Mouse (Mus musculus) kidney, postnatal 36 days (tissue): ENCODE measurements around the gene Pnma1.
A peak's percentile ranks its signal among the peaks of the same experiment; 100 is the strongest.

Experiments used
- DNase-seq, 2 experiments: peaks; one replicate each; pipeline ENCODE4 v3.0.0; 2021 to 2022; ENCODE audit warnings: mixed read lengths in 2 of 2

The Pnma1 gene

DNA sequence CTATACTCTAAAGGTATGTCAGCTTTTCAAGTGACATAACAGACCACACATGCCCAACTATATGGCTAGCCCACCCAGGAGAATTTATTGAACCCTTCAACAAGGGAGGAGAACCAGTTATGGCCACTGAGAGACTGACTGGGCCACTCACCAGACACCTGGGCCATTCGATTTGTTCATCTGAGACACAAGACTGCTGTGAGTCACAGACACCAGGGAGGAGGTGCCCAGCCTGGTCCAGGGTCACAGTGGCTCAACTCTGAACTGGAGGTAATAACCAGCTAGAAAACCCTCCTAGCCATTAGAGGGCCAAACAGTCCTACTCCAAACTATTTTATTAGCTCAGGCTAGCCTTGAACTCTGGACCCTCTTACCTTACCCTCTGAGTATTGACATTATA, 29.8 kb upstream of the Pnma1 start:
- no peak for DNase-seq

- DNase-seq: no peak
These were observed 28.8 kb upstream of the Pnma1 start for GRCm38 (mm10) chr12:84176886-84177765.

DNA sequence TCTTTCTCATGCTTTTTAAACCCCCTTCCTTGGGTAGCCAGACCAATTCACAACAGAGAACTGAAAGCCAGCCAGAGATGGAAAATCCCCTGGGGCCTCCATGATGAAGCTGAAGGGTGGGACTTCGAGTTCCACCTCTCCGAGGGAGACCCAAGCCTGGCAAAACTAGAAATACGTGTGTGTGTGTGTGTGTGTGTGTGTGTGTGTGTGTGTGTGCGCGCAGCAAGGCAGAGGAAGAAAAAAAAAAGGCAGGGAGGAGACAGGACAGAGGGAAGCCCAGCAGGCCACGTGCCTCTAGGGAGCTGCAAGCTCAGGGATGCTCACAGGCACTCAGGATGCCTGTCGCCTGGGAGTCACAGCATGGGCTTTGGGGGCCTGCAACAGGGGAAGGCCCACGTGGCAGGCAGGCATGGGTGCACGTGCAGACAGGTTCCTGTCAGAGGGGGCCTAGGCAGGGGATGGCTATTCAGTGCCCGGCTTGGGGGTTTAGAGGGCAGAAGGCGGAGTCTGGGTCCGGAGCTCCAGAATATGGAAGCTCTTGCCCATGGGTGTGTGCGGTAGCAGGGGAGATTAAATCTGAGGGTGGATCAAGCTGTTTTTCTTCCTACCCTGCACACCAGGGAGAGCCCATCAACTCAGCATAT, 28.0 kb upstream of the Pnma1 start:
- DNase-seq: peak; percentile 42 to 54

DNA sequence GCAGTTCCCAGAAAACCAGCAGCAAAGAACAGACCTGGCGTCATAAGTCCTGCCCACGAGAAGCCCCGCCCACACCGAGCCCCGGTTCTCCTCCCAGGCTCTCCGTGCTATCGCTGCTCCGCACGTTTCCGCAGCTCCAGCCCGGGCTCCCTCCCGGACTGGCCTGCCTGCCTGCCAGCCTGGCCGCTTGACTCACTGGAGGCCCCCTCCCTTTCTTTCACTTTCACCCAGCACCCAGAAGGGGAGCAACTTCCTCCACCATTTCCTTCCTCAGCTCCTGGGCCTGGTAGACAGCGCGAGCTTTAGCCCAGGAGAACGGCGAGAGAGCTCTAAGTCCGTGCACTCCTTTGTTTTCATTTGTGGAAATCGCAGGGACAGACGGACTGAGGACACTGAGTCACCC, 27.4 kb upstream of the Pnma1 start:
- peak; percentile 95 to 96 for DNase-seq

DNA sequence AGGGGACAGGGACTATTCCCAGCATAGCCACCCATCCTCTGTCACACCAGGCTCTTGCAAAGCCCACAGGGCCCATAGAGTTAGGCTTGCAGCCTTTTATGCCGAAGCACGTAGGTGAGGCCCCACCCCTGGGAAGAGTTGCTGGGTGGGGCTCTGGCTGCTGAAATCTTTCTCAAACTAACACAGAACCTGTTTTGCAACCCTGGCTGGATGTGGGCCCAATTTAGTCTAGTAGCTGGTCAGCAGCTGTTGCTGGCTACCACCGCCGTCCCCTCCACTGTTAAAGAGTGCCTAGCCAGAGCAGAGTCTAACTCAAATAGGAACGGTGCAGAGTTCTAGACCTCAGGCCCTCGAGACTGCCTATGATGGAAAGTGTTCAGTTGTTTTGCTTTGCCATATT, 26.6 kb upstream of the Pnma1 start:
- peak; percentile 90 to 94 for DNase-seq

- peak; percentile 71 to 86 for DNase-seq
These were observed 26.0 kb upstream of the Pnma1 start for GRCm38 (mm10) chr12:84174190-84174811.

- DNase-seq: no peak
These were observed 25.1 kb upstream of the Pnma1 start for GRCm38 (mm10) chr12:84173309-84173915.

DNA sequence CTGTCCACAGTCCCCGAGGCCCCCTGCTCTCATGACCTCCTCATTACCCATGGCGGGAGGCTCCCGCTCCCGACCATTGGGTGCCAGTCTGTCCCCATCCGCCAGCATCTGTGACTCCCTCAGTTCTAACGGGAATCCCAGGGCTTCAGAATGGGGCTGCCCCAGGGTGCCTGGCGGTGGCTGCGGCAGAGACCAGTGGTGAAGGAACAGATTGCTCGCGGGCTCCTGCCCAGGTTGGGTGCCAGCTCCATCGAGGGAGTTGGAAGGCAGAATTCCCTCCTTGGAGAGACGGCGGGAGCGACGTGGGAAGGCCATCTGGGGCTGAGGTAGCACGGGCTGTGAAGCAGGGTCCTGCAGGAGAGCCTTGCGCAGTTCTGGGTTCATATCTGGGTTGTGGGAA, 24.6 kb upstream of the Pnma1 start:
- no peak for DNase-seq

GRCm38 (mm10) chr12:84172216-84172615, 23.9 kb upstream of the Pnma1 start:
- no peak for DNase-seq

DNA sequence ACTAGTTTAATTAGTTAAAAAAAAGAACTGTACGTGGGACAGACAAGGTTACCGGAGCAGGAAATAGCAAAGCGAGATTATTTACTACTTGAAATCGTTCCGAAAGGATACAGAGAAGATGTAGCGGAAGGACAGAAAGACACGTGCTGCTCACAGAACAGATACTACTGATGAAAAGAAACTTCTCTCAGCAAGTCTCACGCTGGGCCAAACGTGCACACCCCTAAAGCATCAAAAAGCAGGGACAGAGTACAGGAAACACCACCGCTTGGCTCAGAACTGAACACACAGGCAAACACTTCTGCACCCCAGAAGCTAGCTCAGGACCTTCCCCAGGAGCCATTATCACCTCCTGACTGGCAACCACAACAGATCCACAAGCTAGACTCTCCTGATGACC, 22.3 kb upstream of the Pnma1 start:
- DNase-seq: no peak

GRCm38 (mm10) chr12:84165631-84166373, 17.5 kb upstream of the Pnma1 start:
- no peak for DNase-seq

DNA sequence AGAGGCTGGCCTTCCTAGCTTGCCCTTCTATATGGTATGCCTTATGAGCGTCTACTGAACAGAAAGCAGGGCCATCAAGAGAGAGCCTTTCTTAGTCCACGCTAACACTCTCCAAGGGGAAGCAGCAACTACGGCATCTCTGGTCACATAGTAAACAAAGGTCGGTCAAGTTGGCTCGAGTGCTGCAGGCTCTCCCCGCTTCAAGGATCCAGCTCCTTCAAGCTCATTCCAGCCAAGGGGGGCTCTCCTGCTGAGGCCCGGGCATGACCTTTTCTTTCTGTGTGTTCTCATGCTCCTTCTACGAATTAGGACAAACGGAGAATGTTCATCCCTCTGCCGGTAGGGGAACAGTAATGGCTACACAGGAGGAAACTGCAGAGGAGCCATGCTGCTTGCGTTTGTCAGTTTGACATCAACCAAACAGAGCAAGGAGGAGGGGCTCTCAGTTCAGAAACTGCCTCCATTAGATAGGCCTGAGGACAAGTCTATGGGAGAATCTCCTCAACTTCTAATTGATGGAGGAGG, 15.4 kb upstream of the Pnma1 start:
- DNase-seq: no peak

- peak; percentile 45 to 76 for DNase-seq
These were observed 14.8 kb upstream of the Pnma1 start for GRCm38 (mm10) chr12:84163133-84163532.

DNA sequence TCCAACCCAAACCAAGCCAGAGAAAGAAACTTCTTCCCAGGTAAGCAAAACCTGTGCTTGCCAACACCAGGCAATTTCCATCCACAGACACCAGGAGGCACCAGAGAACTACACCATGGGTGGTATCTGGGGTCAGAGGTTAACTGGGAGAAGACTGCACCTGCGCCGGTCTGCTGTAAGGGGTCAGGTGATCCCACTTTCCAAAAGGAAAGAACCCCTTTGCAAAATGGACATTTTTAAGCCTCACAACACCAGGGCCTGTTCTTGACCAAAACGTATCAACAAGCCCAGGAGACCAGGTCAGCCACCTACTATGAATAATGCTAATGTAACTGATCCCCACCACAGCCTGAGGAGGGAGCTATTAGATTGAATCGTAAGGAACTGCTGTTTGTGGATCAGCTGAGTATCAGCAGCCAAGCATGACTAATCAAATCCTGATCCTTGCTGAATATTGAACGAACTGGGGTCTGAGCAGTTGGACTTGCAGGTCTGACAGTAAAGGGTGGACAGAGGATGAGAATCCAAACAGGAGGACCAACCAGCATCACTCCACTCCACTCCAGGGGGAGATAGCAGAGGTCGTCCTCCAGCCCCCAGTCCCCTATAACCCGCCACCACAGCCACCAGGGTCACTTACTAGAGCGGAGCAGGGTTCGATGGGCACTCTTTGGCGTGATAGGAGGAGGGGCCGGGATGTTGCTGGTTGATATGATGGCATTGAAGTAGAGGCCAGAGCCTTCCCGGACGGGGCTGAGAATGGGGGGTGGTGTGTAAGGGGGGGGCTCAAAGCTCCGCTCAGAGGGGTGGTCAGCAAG, 13.5 kb upstream of the Pnma1 start:
- peak; percentile 58 to 69 for DNase-seq

GRCm38 (mm10) chr12:84161116-84161515, 12.8 kb upstream of the Pnma1 start:
- no peak for DNase-seq

- DNase-seq: no peak
These were observed 12.2 kb upstream of the Pnma1 start for GRCm38 (mm10) chr12:84160491-84160890.

DNA sequence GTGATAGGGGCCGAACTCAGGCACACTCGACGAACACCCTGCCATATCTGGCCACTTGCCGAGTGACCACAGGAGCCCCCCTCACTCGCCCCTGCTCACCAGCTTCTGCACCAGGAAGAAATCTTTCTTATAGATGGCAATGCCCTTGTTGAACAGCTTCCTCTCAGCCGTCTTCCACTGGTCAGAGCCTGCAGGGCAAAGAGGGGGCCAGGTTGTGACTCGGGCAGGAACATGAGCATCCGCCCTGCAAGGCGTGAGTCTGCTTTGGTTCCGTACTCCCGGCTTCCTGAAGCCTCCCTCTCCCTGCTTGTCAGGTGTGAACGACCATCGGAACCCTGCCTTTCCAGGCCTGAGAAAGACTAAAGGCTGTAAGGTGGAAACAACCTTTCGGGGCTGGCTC, 9.9 kb upstream of the Pnma1 start:
- no peak for DNase-seq

- no peak for DNase-seq
These were observed 7.9 kb upstream of the Pnma1 start for GRCm38 (mm10) chr12:84156210-84156609.

GRCm38 (mm10) chr12:84155523-84155871, 7.2 kb upstream of the Pnma1 start:
- no peak for DNase-seq

DNA sequence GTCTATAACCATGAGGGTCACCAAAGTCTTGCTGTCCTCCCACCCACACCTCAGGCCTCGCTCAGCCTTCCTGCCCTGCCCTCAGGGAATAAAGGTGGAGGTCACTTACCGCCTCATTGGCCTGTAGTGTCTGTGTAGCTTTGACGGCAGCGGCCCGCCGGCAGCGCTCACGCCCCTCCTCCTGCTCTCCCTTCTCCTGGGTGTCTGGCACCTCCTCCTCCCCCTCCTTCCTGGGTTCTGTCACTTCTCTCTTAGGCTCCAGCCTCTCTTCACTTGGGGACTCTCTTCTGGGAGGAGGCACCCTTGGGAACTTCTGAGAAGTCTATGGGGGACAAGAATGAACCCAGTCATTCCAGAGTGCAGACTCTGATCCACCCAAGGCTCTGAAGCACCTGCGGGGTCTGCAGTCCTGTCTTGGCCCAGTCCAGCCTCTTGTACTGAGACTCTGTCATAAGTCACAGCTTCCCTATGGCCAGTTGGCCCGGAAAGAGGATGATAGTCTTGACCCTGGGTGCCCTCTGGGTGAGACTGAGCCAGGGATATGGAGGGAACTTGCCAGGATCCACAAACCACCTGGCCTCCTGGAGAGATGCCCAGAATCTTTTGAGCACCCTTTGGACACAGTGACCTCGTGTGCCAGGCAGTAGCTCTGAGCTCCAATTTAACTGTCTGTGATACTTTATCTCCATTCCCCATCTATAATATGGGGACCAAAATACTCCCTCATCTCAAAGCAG, 6.7 kb upstream of the Pnma1 start:
- peak; percentile 88 to 93 for DNase-seq

DNA sequence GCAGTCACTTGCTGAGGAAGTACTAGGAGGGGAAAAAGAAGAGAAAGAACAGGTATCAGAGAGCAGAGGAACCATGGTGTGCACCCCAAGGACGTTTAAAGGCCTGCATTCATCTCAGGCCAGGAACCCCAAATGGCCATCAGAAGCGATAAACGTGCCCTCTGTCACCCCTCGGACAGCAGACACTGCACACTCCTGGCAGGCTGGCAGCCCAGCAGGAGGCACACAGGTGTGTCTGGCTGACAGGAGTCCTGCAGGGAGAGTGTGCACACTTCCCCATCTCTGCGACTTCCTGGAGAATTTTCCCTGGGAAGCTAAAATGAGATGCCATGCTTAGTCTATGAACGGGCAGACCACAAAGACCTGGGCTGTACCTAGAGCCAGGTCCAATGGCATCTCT, 5.1 kb upstream of the Pnma1 start:
- no peak for DNase-seq
